Mouse (Mus musculus): ENCODE results near the gene Mbnl2.

GRCm38 (mm10) chr14:120276343-120277080 lies 1.0 kb downstream of the Mbnl2 start:
- TF ChIP-seq GATA1 (IDR thresholded peaks at IDR 0.05; ENCODE audit: borderline replicate concordance, low read length) = no peak
- no peak for TF ChIP-seq FLI1 (IDR thresholded peaks at IDR 0.05; ENCODE audit: low read length)

All from megakaryocyte, embryonic 14.5 days (primary cell).